Mouse (Mus musculus) heart, adult 8-10 months (tissue): ENCODE data around the gene Nfic. TPM values are rescaled to one million over a fixed set of nuclear protein-coding genes. Genes with fewer than 3 reads are reported as not detected.

Source experiments
- DNase-seq: peaks from one replicate; pipeline ENCODE4 v3.0.0; 2022; ENCODE audit warnings: low spot score
- total RNA-seq, 4 experiments: library from RNA; stranded (reverse); gene quantifications; 2 replicates each; pipeline ENCODE4 v1.2.4; 2022

The Nfic gene
- total RNA-seq, 4 experiments from 2014 or later, result 100 to 132 (median 108) TPM

- no peak for DNase-seq
Measured at GRCm38 (mm10) chr10:81418216-81419070, 37.0 kb downstream of the Nfic start.

GRCm38 (mm10) chr10:81417227-81418215 is 37.9 kb downstream of the Nfic start:
- no peak for DNase-seq

DNA sequence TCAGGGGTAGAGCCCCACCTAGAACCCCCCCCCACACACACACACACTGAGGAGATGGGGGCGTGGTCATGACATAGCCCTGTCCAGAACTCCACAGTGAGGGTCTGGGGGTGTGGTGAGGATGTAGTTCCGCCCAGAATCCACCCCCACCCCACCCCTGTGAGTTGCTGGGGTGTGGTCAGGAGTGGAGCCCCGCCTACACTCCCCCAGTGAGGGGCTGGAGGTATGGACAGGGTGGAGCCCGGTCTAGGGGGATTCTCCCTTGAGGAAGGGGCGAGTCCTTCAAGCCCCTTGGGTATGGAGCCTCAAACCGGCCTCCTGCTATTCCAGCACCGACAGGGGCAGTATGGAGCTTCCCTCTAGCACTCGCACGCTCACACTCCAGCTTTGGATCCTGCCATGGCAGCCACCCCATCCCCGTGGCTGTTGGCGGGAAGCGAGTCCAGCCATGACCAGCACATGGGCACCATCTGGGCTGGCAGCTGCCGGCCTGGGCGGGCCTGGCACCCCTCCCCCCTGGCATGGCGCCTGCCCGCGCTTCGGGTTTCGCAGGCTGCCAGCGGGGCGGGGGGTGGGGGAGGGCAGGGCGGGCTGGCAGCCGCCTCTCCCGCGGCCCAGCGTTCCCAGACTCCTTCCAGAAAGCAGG is 38.7 kb downstream of the Nfic start:
- peak; percentile 78 for DNase-seq

- DNase-seq, result no peak
Measured at GRCm38 (mm10) chr10:81415549-81416310, 39.7 kb downstream of the Nfic start.

- DNase-seq, result no peak
Measured at GRCm38 (mm10) chr10:81415146-81415545, 40.3 kb downstream of the Nfic start.

DNA sequence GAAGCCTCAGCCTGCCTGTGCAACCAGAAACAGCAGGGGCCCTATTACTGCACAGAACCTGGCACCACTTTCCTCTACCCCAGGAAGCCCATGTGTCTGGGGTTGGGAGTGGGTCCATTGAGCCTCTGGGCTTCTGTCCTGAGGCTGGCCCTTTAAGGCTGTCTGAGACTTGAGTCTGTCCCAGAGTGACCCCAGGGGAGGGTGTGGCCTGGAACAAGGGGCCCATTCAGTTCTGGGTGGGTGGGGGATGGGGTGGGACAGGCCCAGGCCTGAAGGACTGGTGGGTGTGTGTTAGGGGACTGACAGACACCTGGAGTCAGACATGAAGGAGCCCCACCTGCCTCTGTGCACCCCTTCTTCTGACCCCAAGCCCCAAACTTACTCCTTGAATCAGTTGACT is 40.8 kb downstream of the Nfic start:
- no peak for DNase-seq

- DNase-seq, result peak; percentile 92
Measured at GRCm38 (mm10) chr10:81413310-81414261, 41.8 kb downstream of the Nfic start.

DNA sequence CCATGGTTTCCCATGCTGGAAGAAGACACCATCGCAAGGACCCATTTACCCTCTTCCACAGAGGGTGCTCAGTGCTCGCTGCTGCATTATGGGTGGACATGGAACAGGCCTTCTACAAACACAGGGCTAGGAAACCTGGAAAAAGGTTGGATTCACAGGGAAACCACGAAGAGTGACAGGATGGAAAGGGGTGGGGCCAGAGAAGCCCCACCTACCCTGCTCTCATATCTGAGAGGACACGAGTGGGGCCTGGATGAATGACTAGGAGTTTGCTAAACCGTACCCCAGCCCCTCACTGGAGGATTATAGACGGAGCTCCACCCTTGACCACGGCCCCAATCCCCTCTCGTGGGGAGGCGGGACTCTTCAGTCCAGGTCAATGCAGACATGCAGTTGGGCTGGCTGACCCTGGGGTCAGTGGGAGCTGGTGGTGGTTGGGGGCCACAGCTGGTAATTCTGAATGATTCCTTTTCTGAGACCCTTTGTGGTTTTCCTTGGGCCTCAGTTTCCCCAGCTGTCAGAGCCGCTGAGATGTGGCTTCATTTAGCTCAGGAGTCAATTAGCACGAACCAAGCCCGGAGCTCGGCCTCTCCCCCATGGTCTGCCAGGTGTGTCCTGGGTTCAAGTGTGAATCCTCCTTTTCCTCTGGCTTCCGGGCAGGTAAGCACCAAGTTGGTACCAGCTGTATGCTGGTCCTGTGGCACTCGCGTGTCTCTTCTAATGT is 42.7 kb downstream of the Nfic start:
- no peak for DNase-seq

DNA sequence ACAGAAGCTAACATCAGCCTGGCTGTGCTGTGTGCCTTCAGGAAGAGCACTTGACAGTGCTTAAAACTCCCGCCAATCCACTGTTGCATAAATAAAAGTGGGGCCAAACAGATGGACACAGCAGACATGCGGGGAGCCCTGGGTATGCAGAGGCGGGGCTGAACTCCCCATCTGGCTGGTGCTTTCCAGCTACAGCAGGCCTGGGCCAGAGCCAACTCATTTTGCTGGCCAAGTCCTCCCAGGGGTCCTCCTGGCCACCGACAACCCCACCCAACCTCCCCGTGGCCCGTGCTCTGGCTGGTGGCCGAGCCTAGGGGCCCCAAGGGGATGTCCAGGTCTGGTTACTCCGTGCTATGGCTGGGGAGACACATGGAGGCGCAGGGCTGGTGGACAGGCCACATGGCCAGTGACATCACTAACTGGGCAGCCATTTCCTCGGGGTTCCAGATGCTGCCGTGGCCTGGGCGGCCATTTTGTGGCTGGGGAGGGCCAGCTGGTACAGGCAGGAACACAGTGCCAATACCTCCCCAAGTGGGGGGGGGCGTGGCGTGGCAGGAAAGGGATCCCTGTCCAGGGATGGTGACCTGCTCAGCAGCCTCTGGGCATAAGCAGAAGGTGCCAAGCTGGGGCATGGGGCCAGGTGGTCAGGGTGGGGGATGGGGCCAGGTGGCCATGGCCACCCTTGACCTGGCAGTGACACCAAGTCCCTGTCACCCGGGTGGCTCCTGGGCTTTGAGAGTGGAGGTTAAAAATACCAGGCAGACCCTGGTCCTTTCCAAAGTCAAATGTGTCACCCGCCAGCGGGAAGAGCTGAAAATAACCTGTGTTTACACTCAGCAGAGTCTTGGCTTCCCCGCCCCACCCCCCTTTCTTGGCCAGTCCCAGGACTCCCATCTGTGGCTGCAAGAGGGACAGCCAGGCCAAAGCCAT is 43.7 kb downstream of the Nfic start:
- DNase-seq, result peak; percentile 95

- peak; percentile 81 for DNase-seq
Measured at GRCm38 (mm10) chr10:81410981-81411380, 44.5 kb downstream of the Nfic start.

DNA sequence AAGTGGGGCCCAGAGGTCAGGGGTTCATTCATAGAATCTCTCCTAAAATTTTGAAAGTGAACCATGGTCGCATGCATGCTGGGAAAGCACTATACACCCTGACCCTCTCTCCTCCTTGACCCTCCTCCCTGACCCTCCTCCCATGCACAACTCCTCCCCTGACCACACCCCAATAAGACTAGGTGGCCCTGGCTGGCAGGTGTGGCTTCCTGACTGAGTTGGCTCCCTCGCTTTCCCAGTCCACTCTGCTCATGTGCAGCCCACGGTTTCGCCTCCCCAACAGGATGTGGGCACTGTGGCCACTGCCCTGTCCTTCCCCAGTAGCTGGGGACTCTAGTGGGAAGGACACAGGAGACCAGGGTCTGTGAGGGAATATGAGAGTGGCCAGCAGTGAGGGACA is 45.1 kb downstream of the Nfic start:
- DNase-seq, result no peak

- no peak for DNase-seq
Measured at GRCm38 (mm10) chr10:81409330-81409729, 46.1 kb downstream of the Nfic start.

GRCm38 (mm10) chr10:81408871-81409291 is 46.6 kb downstream of the Nfic start:
- peak; percentile 91 for DNase-seq

DNA sequence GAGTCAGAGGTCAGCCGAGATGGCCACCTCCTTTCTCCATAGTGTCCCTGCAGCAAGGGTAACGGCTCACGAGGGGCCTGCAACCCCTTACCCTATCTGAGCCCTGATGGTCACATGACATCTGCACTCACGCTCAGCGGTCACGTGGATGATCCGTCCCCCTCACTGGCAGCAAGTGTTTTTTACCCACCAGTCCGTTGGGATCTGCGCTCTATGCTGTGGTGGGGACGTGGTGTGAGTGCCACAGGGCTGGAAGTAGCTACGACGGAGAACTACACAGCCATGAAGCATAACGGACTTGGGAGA is 47.1 kb downstream of the Nfic start:
- DNase-seq, result no peak

GRCm38 (mm10) chr10:81407539-81408423 is 47.7 kb downstream of the Nfic start:
- peak; percentile 94 for DNase-seq

DNA sequence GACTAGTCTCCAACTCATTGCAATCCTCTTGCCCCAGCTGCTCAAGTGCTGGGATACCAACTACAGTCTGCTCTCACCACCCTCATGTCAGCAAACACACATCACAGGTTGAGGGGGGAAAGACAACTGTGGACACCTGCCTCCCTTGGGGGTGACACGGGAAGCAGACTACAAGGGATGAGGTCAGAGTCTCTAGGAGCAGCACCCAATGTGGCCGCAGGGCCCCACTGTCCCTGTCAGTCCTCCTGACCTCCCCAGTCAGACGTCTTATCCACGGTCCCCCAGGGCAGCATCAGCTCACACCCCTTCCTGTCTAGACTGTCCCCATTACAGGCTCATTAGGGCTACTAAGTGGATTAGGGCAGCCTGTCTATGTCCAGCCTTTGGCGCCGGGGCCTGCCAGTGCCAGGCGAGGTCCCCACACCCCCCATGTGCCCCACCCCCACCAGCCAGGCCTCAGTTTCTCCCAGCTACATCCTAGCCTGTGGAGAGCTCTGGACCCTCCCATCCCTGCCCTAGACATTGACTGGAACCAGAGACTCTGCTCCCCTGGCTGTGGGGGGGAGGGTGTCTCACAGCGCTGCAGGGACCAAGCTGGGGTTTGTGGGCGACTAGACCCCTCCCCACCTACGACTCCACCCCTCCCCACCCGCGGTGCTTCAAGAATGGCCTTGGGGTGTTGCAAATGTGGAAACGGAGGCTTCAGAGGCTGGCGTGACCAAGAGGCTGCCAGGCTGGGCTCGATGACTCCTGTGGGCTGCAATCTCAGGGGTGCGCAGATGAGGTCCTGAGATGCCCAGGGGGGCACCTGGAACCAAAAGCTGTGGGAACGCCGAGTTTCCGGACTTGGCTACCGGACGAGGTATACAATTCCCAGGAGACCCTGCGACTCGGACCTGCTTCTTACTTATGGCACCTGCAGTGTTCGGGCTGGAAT is 48.7 kb downstream of the Nfic start:
- no peak for DNase-seq
